Mouse (Mus musculus) kidney, adult 2 months (tissue): ENCODE results near the gene Acadl. TPM values are rescaled to one million over a fixed set of nuclear protein-coding genes. Genes with fewer than 3 reads are reported as not detected.

Experiments
- DNase-seq: peaks from one replicate; pipeline ENCODE4 v3.0.0; 2021
- H3K27ac ChIP-seq: fragments of 200-500 bp; 2 replicates; pipeline ENCODE4 v1.5.1; 2012; ENCODE audit warnings: low read depth, low read length, control low read depth, inconsistent platforms; ENCODE audit not compliant: insufficient read depth
- H3K27me3 ChIP-seq: fragments of 200-500 bp; replicated peaks from 2 replicates; pipeline ENCODE4 v1.6.1; 2012; ENCODE audit warnings: mild to moderate bottlenecking, moderate library complexity, low read length, inconsistent platforms; ENCODE audit not compliant: control insufficient read depth, insufficient read depth
- H3K36me3 ChIP-seq: fragments of 200-500 bp; 2 replicates; pipeline ENCODE4 v1.6.1; 2012; ENCODE audit warnings: mild to moderate bottlenecking, moderate library complexity, low read length, inconsistent platforms; ENCODE audit not compliant: control insufficient read depth, insufficient read depth
- H3K4me1 ChIP-seq: fragments of 200-500 bp; 2 replicates; pipeline ENCODE4 v1.6.1; 2011; ENCODE audit warnings: low read length; ENCODE audit not compliant: control insufficient read depth, insufficient read depth
- H3K4me3 ChIP-seq: fragments of 200-500 bp; 2 replicates; pipeline ENCODE4 v1.5.1; 2011; ENCODE audit warnings: mild to moderate bottlenecking, low read depth, low read length, control low read depth; ENCODE audit not compliant: insufficient read depth
- CTCF ChIP-seq: fragments of 200-500 bp; conservative IDR thresholded peaks from 2 replicates; pipeline ENCODE4 v1.5.1; 2011; ENCODE audit warnings: low read depth, mild to moderate bottlenecking, control low read depth, low read length, moderate library complexity, mixed read lengths; ENCODE audit not compliant: insufficient read depth, insufficient read length
- POLR2A ChIP-seq: fragments of 200-500 bp; IDR thresholded peaks from one replicate; pipeline ENCODE4 v1.6.1; 2011; ENCODE audit warnings: low read depth, low read length, control low read depth
- WGBS: fragments of 180-500 bp; shearing (Covaris S2); methylation state at CpG from one replicate; pipeline ENCODE4 v1.1.7; 2018; 5-methylcytosine and 5-hydroxymethylcytosine counted together
- polyA plus RNA-seq: library from polyadenylated mRNA; depleted of rRNA; stranded (reverse); fragments of >200 nt; gene quantifications from 2 replicates; pipeline ENCODE4 v1.2.3, GENCODE M21; 2012

The Acadl gene
- polyA plus RNA-seq, 1 experiment: 123 TPM

DNA sequence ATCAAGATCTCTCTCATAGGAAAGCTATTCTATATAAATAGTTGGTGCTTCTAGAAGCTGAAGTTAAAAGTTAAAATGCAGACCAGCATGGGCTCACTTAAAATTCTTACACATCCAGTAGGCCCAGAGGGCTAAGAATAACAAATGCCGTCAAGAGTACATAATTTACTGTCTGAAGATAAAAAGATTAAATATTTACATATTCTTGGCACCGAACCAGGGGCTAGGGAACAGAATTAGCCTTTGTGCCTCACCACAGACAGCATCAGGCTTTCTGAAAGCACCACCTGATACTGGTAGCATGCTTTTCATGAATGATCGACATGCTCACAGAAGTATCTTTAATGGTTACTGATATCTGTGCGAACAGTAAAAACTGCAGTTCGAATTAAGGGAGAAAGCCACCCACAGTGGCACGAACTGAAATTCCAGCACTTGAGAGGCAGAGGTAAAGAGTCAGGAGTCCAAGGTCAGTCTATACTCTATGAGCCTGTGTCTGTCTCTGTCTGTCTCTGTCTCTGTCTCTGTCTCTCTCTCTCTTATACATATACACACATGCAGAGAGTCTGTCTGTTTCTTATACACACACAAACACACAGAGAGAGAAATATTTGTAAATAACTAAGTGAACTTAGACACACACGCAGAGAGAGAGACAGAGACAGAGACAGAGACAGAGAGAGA lies 23.2 kb downstream of the Acadl start:
- Histone ChIP-seq H3K36me3 (peaks cover 8% of the 10 kb centered on the region), H3K4me3 (no peak overlapping the region), H3K27ac (no peak overlapping the region), H3K4me1 (peaks cover 15% of the 10 kb centered on the region), H3K27me3 (no peaks in the 10 kb centered on the region)
- TF ChIP-seq POLR2A (no peak), CTCF (no peak)
- 43% methylated on average over 7 of the region's 7 CpGs for WGBS
- peak; percentile 39 for DNase-seq

DNA sequence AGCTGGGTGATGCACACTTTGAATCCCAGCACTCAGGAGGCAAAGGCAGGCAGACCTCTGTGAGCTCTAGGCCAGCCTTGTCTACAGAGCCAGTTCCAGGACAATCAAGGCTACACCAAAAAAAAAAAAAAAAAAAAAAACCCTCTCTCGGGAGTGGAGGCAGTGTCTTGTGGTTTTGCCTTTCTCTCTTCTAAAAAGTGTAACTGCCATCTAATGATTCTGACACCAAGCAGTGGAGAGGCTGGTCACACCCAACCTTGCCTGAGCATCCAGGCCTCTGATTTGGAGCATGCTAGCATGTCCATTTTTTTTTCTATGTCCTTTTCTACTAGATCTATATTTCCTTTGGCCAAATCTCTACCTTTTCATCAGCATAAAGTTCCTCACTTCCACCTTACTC lies 23.9 kb downstream of the Acadl start:
- no peak overlapping the region for H3K4me3 ChIP-seq
- peaks cover 15% of the 10 kb centered on the region for H3K4me1 ChIP-seq
- TF ChIP-seq CTCF (no peak), POLR2A (no peak)
- WGBS: 47% methylated on average over 1 of the region's 1 CpGs
- no peaks in the 10 kb centered on the region for H3K27me3 ChIP-seq
- H3K27ac ChIP-seq: no peak overlapping the region
- H3K36me3 ChIP-seq: peaks cover 7% of the 10 kb centered on the region
- DNase-seq: no peak

DNA sequence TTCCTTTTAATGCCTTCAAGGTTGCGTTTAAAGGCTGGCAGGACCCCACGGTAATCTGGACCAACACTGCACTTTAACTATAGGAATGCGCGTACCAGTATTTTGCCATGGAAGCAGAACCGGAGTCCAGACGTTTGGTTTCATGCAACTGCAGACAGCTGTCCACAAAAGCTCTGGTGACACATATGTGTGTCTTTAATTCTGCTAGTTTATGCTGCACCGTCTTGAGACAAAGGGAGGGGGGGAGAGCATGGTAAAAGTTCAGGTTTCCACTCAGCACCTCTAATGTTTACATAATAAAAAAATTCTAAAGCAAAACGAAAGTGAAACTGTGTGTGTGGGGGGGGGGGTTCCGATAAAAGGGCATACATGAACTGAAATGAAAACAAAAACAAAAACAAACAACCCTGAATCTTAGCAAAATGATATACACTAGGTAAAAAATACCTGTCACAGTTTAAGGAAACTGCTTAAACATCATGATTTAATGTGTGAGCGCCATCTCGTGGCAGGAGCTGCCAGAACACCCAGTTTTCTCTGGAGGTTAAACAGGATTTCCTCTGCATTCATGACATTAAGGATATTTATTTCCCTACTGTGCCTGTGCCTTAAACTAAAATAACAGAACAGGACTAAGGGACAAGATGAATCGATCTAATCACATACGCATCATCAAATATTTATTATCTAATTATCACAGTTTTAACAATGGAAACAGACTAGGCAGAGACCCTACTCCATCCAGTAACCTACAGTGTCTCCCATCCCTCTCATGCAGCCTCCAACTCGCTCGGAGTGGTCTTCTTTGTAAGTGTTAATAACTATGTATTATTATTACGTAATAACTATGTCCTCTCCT lies 24.7 kb downstream of the Acadl start:
- Histone ChIP-seq H3K27ac (peak overlapping the region; percentile 72), H3K36me3 (peaks cover 9% of the 10 kb centered on the region), H3K4me3 (peak overlapping the region; percentile 12), H3K27me3 (no peaks in the 10 kb centered on the region), H3K4me1 (peaks cover 18% of the 10 kb centered on the region)
- peak; percentile 88 for DNase-seq
- TF ChIP-seq CTCF: peak; percentile 77
- TF ChIP-seq POLR2A: no peak
- 35% methylated on average over 16 of the region's 16 CpGs for WGBS

DNA sequence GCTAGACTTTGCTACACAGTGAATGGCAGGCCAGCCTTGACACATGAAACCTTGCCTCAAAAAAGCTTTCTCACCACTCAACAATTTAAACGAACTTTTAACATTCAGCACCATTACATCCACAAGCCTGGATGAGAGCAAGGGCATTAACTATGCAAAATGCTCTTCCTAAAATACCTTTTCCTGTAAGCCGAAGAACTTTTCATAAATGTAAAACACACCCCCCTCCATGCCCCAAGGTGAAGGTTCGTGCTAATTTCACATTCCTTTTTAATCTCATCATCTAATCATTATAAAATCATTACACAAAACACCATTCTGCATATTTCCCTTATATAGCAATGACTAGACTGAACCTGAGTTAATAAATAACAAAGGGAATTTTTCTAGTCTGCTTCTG lies 25.9 kb downstream of the Acadl start:
- peaks cover 7% of the 10 kb centered on the region for H3K36me3 ChIP-seq
- DNase-seq: peak; percentile 60
- TF ChIP-seq CTCF: no peak
- no peak for TF ChIP-seq POLR2A
- peak overlapping the region; percentile 97 for H3K27ac ChIP-seq
- 38% methylated on average over 3 of the region's 3 CpGs for WGBS
- H3K4me1 ChIP-seq: peaks cover 23% of the 10 kb centered on the region
- H3K27me3 ChIP-seq: no peaks in the 10 kb centered on the region
- no peak overlapping the region for H3K4me3 ChIP-seq

DNA sequence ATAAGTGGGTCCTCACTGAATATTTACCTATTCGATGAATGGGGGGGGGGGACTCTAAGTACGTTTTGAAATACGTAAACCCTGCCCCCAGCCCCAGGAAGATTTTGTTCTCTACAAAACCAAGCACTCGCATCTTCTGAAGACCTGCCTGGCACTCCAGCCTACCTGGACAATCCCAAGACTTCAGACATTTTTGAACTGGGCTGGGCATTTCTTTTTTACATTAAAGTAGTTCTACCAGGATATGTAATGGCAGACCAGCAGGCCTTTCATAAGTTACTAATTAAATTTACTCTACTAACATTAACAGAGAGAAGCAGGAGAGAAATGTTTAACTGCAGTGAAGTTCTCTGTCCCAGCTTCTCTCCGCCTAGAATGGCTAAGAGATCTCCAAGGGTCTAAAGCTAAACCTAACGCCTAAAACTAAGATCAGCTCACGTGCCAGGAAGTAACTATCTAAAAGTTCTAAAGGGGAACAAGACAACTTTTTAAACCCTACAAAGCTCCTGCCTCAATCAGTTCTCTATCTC lies 30.4 kb downstream of the Acadl start:
- no peak for TF ChIP-seq POLR2A
- TF ChIP-seq CTCF: no peak
- H3K27me3 ChIP-seq: no peaks in the 10 kb centered on the region
- peak overlapping the region; percentile 100 for H3K27ac ChIP-seq
- no peak overlapping the region for H3K4me3 ChIP-seq
- peaks cover 27% of the 10 kb centered on the region for H3K4me1 ChIP-seq
- H3K36me3 ChIP-seq: peaks cover 4% of the 10 kb centered on the region; the same call in 1 of the 2 replicates
- DNase-seq: peak; percentile 83
- 42% methylated on average over 7 of the region's 7 CpGs for WGBS

DNA sequence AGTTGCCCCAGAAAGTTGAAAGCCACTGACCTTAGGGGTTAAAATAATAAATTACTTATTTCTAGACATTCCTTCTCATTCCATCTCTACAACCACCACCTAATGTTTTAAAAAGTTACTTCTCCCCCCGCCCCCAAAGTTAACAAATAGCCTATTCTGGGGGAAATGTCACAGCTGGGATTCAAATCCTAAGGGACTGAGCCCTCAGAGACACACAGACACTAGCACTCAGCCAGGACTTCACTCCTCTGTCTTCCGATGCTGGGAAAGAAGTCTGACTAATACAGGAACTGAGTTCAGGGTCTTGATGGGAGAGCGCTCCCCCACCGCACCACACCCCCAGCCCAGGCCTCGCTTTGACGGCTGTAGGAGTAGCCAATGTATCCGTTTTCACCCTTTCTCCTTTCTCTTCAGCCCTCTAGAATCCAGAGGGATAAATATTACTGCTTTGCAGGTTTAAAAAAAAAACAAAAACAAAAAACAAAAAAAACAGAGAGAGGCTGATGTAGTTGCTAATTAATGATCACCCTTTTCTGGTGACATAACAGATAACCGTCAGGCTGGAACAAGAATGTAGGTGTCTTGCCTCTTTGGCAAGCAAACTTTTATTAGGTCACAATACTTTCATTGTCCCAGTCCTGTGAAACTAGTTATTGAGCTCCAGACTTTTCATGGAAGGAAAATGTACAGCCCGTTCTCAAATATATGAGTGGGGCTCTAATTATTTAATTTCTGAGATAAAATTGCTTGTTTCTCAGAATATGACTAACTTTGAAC lies 31.1 kb downstream of the Acadl start:
- no peaks in the 10 kb centered on the region for H3K27me3 ChIP-seq
- peak overlapping the region; percentile 100 for H3K27ac ChIP-seq
- TF ChIP-seq POLR2A: no peak
- no peak for TF ChIP-seq CTCF
- 0 out of 2 replicates have a peak overlapping the region, but pooled peaks have one; percentile 19 for H3K4me3 ChIP-seq
- WGBS: 39% methylated on average over 9 of the region's 9 CpGs
- peak; percentile 78 for DNase-seq
- peaks cover 26% of the 10 kb centered on the region for H3K4me1 ChIP-seq
- H3K36me3 ChIP-seq: peaks cover 4% of the 10 kb centered on the region; the same call in 1 of the 2 replicates
